Mouse (Mus musculus) myocyte (in vitro differentiated cells): ENCODE measurements around the gene Obox7.
"Not testable (repeated sequence)": the region's sequence is repeated elsewhere in the genome, so short reads cannot be mapped to it uniquely, and the experiment has no call there.

Experiments
- CEBPB ChIP-seq: IDR thresholded peaks from 2 replicates; pipeline ENCODE4 v1.6.1; 2011; ENCODE audit warnings: mild to moderate bottlenecking, moderate library complexity; ENCODE audit not compliant: poor library complexity, insufficient read depth, severe bottlenecking
- E2F4 ChIP-seq: IDR thresholded peaks from one replicate; pipeline ENCODE4 v1.6.1; 2011; ENCODE audit warnings: mild to moderate bottlenecking, control low read depth, moderate library complexity; ENCODE audit not compliant: insufficient read depth
- MAX ChIP-seq: IDR thresholded peaks from one replicate; pipeline ENCODE4 v1.6.1; 2011; ENCODE audit warnings: low read depth, mild to moderate bottlenecking, control low read depth
- MYOD1 ChIP-seq, 3 experiments: IDR thresholded peaks; one replicate each; pipeline ENCODE4 v1.6.1; 2011; ENCODE audit warnings: control low read depth in 2 of 3, low read depth in 2 of 3, mild to moderate bottlenecking in 2 of 3, moderate library complexity in 1 of 3; ENCODE audit not compliant: insufficient read length in 2 of 3, control insufficient read depth in 1 of 3
- MYOG ChIP-seq, 3 experiments: IDR thresholded peaks; one replicate each; pipeline ENCODE4 v1.6.1; 2011; ENCODE audit warnings: control low read depth in 2 of 3, low read depth in 2 of 3, mild to moderate bottlenecking in 2 of 3; ENCODE audit not compliant: insufficient read length in 2 of 3, control insufficient read depth in 1 of 3, insufficient read depth in 1 of 3
- POLR2A ChIP-seq: IDR thresholded peaks from one replicate; pipeline ENCODE4 v1.6.1; 2011; ENCODE audit warnings: low read depth, mild to moderate bottlenecking, control low read depth, moderate library complexity; ENCODE audit not compliant: insufficient read length
- POLR2AphosphoS2 ChIP-seq: IDR thresholded peaks from one replicate; pipeline ENCODE4 v1.6.1; 2011; ENCODE audit warnings: low read depth, control low read depth; ENCODE audit not compliant: insufficient read length
- TCF12 ChIP-seq: IDR thresholded peaks from one replicate; pipeline ENCODE4 v1.6.1; 2011; ENCODE audit warnings: mild to moderate bottlenecking, control low read depth; ENCODE audit not compliant: poor library complexity, insufficient read depth, severe bottlenecking
- TCF3 ChIP-seq: IDR thresholded peaks from one replicate; pipeline ENCODE4 v1.6.1; 2011; ENCODE audit warnings: low read depth, control low read depth; ENCODE audit not compliant: insufficient read length
- USF1 ChIP-seq: IDR thresholded peaks from one replicate; pipeline ENCODE4 v1.6.1; 2011; ENCODE audit warnings: low read depth, mild to moderate bottlenecking, control low read depth, moderate library complexity

GRCm38 (mm10) chr7:14659196-14659595 is at the start of gene Obox7:
- TF ChIP-seq CEBPB; POLR2A; TCF12; POLR2AphosphoS2; MYOD1 (IDR thresholded peaks at IDR 0.05; ENCODE audit: control insufficient read depth in 1 of 3, insufficient read length in 2 of 3, low read depth in 2 of 3); E2F4; MAX; USF1; MYOG (IDR thresholded peaks at IDR 0.05; ENCODE audit: control insufficient read depth in 1 of 3, insufficient read depth in 1 of 3, insufficient read length in 2 of 3, low read depth in 2 of 3); TCF3: not testable (repeated sequence)
